Mouse (Mus musculus): ENCODE measurements around the gene Got2.

DNA sequence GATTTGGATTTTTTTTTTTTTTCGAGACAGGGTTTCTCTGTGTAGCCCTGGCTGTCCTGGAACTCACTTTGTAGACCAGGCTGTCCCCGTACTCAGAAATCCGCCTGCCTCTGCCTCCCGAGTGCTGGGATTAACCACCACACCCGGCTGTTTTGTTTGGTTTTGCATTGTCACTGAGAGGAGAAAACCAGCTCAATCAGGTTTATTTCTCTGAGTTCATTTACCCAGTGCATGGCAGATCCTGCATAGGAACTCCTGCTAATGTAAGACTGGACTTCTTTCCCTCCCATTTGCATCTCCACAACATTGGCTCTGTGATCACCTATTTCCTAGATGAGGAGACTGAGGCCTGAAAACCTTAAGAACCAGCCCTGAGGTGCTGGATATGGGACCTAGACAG, 66.3 kb downstream of the Got2 start:
- no peak for TF ChIP-seq CTCF (IDR thresholded peaks at IDR 0.05; ENCODE audit: low read depth)
- no peak for TF ChIP-seq EP300 (IDR thresholded peaks at IDR 0.05; ENCODE audit: low read depth)
